Mouse (Mus musculus) midbrain, embryonic 16.5 days (tissue): Measurements from ENCODE around the gene Syt14. TPM values are rescaled to one million over a fixed set of nuclear protein-coding genes. Genes with fewer than 3 reads are reported as not detected.

ENCODE experiments used
- ATAC-seq: fragments of 200-750 bp; cut with Nextera tagmentation; 2 replicates; pipeline ENCODE4 v1.8.0; 2017; ENCODE audit warnings: moderate TSS enrichment
- H3K27ac ChIP-seq: fragments of 300-500 bp; sonication (generic); 2 replicates; pipeline ENCODE4 v1.5.1; 2014; ENCODE audit warnings: mild to moderate bottlenecking, low read length, mixed read lengths
- H3K27me3 ChIP-seq: fragments of 300-500 bp; sonication (generic); 2 replicates; pipeline ENCODE4 v1.6.1; 2014; ENCODE audit warnings: low read depth, low read length, mixed read lengths; ENCODE audit not compliant: control insufficient read depth, insufficient read depth
- H3K36me3 ChIP-seq: fragments of 300-500 bp; sonication (generic); 2 replicates; pipeline ENCODE4 v1.6.1; 2014; ENCODE audit warnings: mild to moderate bottlenecking, low read length, moderate library complexity, mixed read lengths; ENCODE audit not compliant: control insufficient read depth, insufficient read depth
- H3K4me1 ChIP-seq: fragments of 300-500 bp; sonication (generic); 2 replicates; pipeline ENCODE4 v1.6.1; 2014; ENCODE audit warnings: mild to moderate bottlenecking, low read length, mixed read lengths; ENCODE audit not compliant: control insufficient read depth, insufficient read depth
- H3K4me2 ChIP-seq: fragments of 300-500 bp; sonication (generic); 2 replicates; pipeline ENCODE4 v1.6.1; 2014; ENCODE audit warnings: mild to moderate bottlenecking, low read length, mixed read lengths
- H3K4me3 ChIP-seq: fragments of 300-500 bp; sonication (generic); 2 replicates; pipeline ENCODE4 v1.5.1; 2014; ENCODE audit warnings: low read depth, mild to moderate bottlenecking, low read length, moderate library complexity, mixed read lengths
- H3K9ac ChIP-seq: fragments of 300-500 bp; sonication (generic); 2 replicates; pipeline ENCODE4 v1.6.1; 2014; ENCODE audit warnings: low read depth, low read length, mixed read lengths
- H3K9me3 ChIP-seq: fragments of 300-500 bp; sonication (generic); replicated peaks from 2 replicates; pipeline ENCODE4 v1.6.1; 2014; ENCODE audit warnings: mild to moderate bottlenecking, low read length, mixed read lengths; ENCODE audit not compliant: control insufficient read depth, poor library complexity, severe bottlenecking
- WGBS: fragments of 180-500 bp; shearing (Covaris S2); extraction: QIAGEN DNeasy Blood & Tissue Kit; methylation state at CpG from one replicate; pipeline ENCODE4 v1.1.7; 2014; 5-methylcytosine and 5-hydroxymethylcytosine counted together
- polyA plus RNA-seq: library from polyadenylated mRNA; unstranded; fragments of >200 nt; fragmentation: Nextera tagmentation; extraction: Ambion mirVana; gene quantifications from 2 replicates; pipeline ENCODE4 v1.2.1, GENCODE M21; 2015

The Syt14 gene
- polyA plus RNA-seq, 1 experiment from 2014 or later = 6.9 TPM

DNA sequence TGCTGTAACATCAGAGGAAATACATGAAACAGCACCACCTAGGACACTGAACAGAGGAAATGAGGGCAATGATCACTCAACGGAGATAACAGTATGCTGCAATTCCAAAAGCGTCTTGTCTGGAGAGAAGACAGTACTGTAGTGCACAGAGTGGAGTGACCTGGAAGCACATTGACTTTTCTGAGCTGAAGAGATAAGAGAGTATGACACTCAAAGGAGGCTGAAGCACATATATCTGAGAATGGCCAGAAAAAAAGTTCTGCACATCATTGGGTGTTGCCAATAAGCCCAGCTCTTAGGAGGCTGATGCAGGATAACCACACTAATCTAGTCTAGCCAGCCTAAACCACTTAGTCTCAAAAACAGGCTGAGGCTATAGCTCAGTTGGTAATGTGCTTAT is 34.0 kb downstream of the Syt14 start:
- H3K4me3 ChIP-seq = no peak overlapping the region
- H3K27ac ChIP-seq = no peak overlapping the region
- no peaks in the 10 kb centered on the region for H3K27me3 ChIP-seq
- no peak for ATAC-seq
- H3K9ac ChIP-seq = no peak overlapping the region
- H3K4me2 ChIP-seq = no peak overlapping the region
- H3K4me1 ChIP-seq = no peaks in the 10 kb centered on the region
- 76% methylated on average over 2 of the region's 2 CpGs for WGBS
- no peaks in the 10 kb centered on the region for H3K9me3 ChIP-seq
- no peaks in the 10 kb centered on the region for H3K36me3 ChIP-seq

GRCm38 (mm10) chr1:193000908-193001307 is 34.7 kb downstream of the Syt14 start:
- Histone ChIP-seq H3K27me3 (no peaks in the 10 kb centered on the region), H3K27ac (no peak overlapping the region), H3K9ac (no peak overlapping the region), H3K4me2 (no peak overlapping the region), H3K4me3 (no peak overlapping the region), H3K36me3 (no peaks in the 10 kb centered on the region), H3K9me3 (no peaks in the 10 kb centered on the region), H3K4me1 (no peaks in the 10 kb centered on the region)
- no peak for ATAC-seq

DNA sequence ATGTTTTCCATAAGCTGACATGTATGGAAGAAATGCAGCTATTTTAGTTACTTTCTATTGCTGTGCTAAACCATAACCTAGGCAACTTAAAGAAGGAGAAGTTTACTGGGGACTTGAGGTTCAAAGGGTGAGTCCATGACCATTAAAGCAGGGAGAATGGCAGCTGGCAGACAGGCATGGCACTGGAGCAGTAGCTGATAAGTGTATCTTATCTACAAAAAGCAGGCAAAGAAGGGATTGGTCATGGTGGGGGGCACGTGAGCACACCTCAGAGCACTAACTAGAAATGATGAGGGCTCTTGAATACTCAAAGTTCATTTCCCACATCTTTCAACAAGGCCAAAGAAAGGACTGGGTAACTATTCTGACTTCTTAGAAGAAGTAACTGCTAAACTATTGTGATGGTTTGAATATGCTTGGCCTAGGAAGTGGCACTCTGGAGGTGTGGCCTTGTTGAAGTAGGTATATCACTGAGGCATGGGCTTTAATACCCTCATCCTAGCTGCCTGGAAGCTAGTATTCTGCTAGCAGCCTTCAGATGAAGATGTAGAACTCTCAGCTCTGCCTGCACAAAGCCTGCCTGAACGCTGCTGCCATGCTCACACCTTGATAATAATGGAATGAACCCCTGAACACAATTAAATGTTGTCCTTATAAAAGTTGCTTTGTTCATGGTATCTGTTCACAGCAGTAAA is 41.2 kb downstream of the Syt14 start:
- WGBS = 82% methylated on average over 2 of the region's 2 CpGs

GRCm38 (mm10) chr1:192993491-192993890 is 42.1 kb downstream of the Syt14 start:
- H3K36me3 ChIP-seq = no peaks in the 10 kb centered on the region
- H3K27me3 ChIP-seq = no peaks in the 10 kb centered on the region
- no peaks in the 10 kb centered on the region for H3K4me1 ChIP-seq
- no peaks in the 10 kb centered on the region for H3K9me3 ChIP-seq
- ATAC-seq = no peak
- H3K9ac ChIP-seq = no peak overlapping the region
- no peak overlapping the region for H3K4me3 ChIP-seq
- H3K4me2 ChIP-seq = no peak overlapping the region
- H3K27ac ChIP-seq = no peak overlapping the region

More for the DNA sequence above, 41.2 kb downstream of the Syt14 start:
- H3K9ac ChIP-seq = no peak overlapping the region
- no peak overlapping the region for H3K4me2 ChIP-seq
- no peak overlapping the region for H3K4me3 ChIP-seq
- H3K4me1 ChIP-seq = no peaks in the 10 kb centered on the region
- H3K9me3 ChIP-seq = no peaks in the 10 kb centered on the region
- ATAC-seq = no peak
- H3K36me3 ChIP-seq = no peaks in the 10 kb centered on the region
- H3K27ac ChIP-seq = no peak overlapping the region
- H3K27me3 ChIP-seq = no peaks in the 10 kb centered on the region

- Histone ChIP-seq H3K4me2 (no peak overlapping the region), H3K4me3 (no peak overlapping the region), H3K9me3 (no peaks in the 10 kb centered on the region), H3K27ac (no peak overlapping the region), H3K27me3 (no peaks in the 10 kb centered on the region), H3K4me1 (no peaks in the 10 kb centered on the region), H3K36me3 (no peaks in the 10 kb centered on the region), H3K9ac (no peak overlapping the region)
- 95% methylated on average over 3 of the region's 3 CpGs for WGBS
- no peak for ATAC-seq
Observed at GRCm38 (mm10) chr1:192987203-192987602, 48.4 kb downstream of the Syt14 start.

- Histone ChIP-seq H3K9ac (no peak overlapping the region), H3K4me2 (no peak overlapping the region), H3K27me3 (no peaks in the 10 kb centered on the region), H3K27ac (no peak overlapping the region), H3K4me1 (no peaks in the 10 kb centered on the region), H3K36me3 (no peaks in the 10 kb centered on the region), H3K9me3 (no peaks in the 10 kb centered on the region), H3K4me3 (no peak overlapping the region)
- WGBS = 91% methylated on average over 3 of the region's 3 CpGs
- ATAC-seq = no peak
Observed at GRCm38 (mm10) chr1:192986481-192986880, 49.1 kb downstream of the Syt14 start.

- Histone ChIP-seq H3K9me3 (no peaks in the 10 kb centered on the region), H3K36me3 (no peaks in the 10 kb centered on the region), H3K4me1 (no peaks in the 10 kb centered on the region), H3K27ac (no peak overlapping the region), H3K27me3 (no peaks in the 10 kb centered on the region), H3K4me3 (no peak overlapping the region), H3K4me2 (no peak overlapping the region), H3K9ac (no peak overlapping the region)
- no peak for ATAC-seq
- 91% methylated on average over 4 of the region's 4 CpGs for WGBS
Observed at GRCm38 (mm10) chr1:192984333-192984732, 51.2 kb downstream of the Syt14 start.

- Histone ChIP-seq H3K36me3 (no peaks in the 10 kb centered on the region), H3K4me3 (no peak overlapping the region), H3K4me1 (no peaks in the 10 kb centered on the region), H3K9me3 (no peaks in the 10 kb centered on the region), H3K4me2 (no peak overlapping the region), H3K27ac (no peak overlapping the region), H3K27me3 (no peaks in the 10 kb centered on the region), H3K9ac (no peak overlapping the region)
- ATAC-seq = no peak
- 94% methylated on average over 3 of the region's 3 CpGs for WGBS
Observed at GRCm38 (mm10) chr1:192981658-192982057, 53.9 kb downstream of the Syt14 start.

DNA sequence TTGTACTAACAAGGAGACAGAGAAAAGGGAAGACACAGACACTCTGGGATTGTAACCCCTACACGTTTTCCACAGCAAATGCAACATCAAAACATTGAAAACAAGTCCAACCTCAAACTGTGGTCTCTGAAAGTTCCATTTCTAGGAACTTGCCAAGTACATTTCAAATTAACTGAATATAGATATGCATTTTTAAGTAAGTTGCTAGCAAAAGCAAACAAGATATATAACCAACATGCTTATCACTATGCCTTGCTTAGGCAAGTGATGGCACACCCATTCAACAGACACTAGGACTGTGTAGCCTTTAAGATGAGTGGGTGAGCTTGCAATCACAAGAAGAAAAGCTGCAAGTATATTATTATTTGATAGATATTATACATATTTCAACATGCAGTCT is 54.5 kb downstream of the Syt14 start:
- Histone ChIP-seq H3K36me3 (no peaks in the 10 kb centered on the region), H3K4me3 (no peak overlapping the region), H3K9ac (no peak overlapping the region), H3K4me1 (no peaks in the 10 kb centered on the region), H3K27me3 (no peaks in the 10 kb centered on the region), H3K27ac (no peak overlapping the region), H3K4me2 (no peak overlapping the region), H3K9me3 (no peaks in the 10 kb centered on the region)
- 81% methylated on average over 1 of the region's 1 CpGs for WGBS
- ATAC-seq = no peak
